In genomic region chrX:73716109-73716661, GRCm38 (mm10) we compare ENCODE assay signal across 8 mouse cellular contexts. TPM values are rescaled to one million over a fixed set of nuclear protein-coding genes. Genes with fewer than 3 reads are reported as not detected.
DNase-seq lines count a peak whose midpoint lies in the region; ATAC-seq and TF ChIP-seq lines count a peak whose summit lies in the region.

TSS of gene Bcap31 (minus strand) at chrX:73716175.
TSS of gene Abcd1 (plus strand) at chrX:73716597.

- peaks cover 4% of the 10 kb centered on the region for H3K36me3 ChIP-seq in ES-E14 (ENCODE audit: control insufficient read depth, insufficient read depth, low read length, poor library complexity, severe bottlenecking)
- H3K36me3 ChIP-seq in forebrain, embryonic 16.5 days (ENCODE audit: control insufficient read depth, insufficient read depth), result no peaks in the 10 kb centered on the region
- peaks cover 23% of the 10 kb centered on the region; the same call in 1 of the 2 replicates for H3K36me3 ChIP-seq in lung, embryonic 14.5 days (ENCODE audit: insufficient read depth)
- H3K36me3 ChIP-seq in thymus, adult 2 months (ENCODE audit: control insufficient read depth, insufficient read depth, low read length), result peaks cover 3% of the 10 kb centered on the region; the same call in 1 of the 2 replicates

- H3K27ac ChIP-seq in ES-E14 (ENCODE audit: insufficient read depth, low read depth, low read length, poor library complexity, severe bottlenecking), result peak within 1 kb of the TSS; percentile 51
- peak within 1 kb of the TSS; percentile 76 for H3K27ac ChIP-seq in forebrain, embryonic 16.5 days (ENCODE audit: low read length)
- peak within 1 kb of the TSS; percentile 91 for H3K27ac ChIP-seq in layer of hippocampus, adult 2 months
- H3K27ac ChIP-seq in lung, embryonic 14.5 days (ENCODE audit: low read depth), result peak within 1 kb of the TSS; percentile 76
- H3K27ac ChIP-seq in olfactory bulb, adult 2 months (ENCODE audit: insufficient read depth, low read depth, low read length), result peak within 1 kb of the TSS; percentile 93
- peak within 1 kb of the TSS; percentile 94 for H3K27ac ChIP-seq in thymus, adult 2 months (ENCODE audit: control insufficient read depth, insufficient read depth, low read length)

- WGBS in forebrain, embryonic 16.5 days, result 22% methylated on average over 45 of the region's 45 CpGs
- WGBS in lung, embryonic 14.5 days, result 17% methylated on average over 38 of the region's 45 CpGs
- WGBS in olfactory bulb, adult 2 months, result 18% methylated on average over 45 of the region's 45 CpGs
- WGBS in thymus, adult 2 months, result under 1% methylated on average over 45 of the region's 45 CpGs

- 0 out of 2 replicates have a peak, but pooled peaks have one; percentile 4 for TF ChIP-seq CTCF in layer of hippocampus, adult 2 months (conservative IDR thresholded peaks at IDR 0.05)
- TF ChIP-seq CTCF in lung, embryonic 14.5 days (IDR thresholded peaks at IDR 0.05; ENCODE audit: low read depth), result 0 out of 2 replicates have a peak, but pooled peaks have one; percentile 14
- TF ChIP-seq CTCF in olfactory bulb, adult 2 months (IDR thresholded peaks at IDR 0.05; ENCODE audit: insufficient read depth, low read depth, low read length), result no peak
- 0 out of 2 replicates have a peak, but pooled peaks have one; percentile 22 for TF ChIP-seq CTCF in thymus, adult 2 months (IDR thresholded peaks at IDR 0.05; ENCODE audit: borderline replicate concordance, control insufficient read depth, extremely low read depth, insufficient read depth, low read length, poor library complexity)

- no peaks in the 10 kb centered on the region for H3K9me3 ChIP-seq in ES-E14 (ENCODE audit: control insufficient read depth, insufficient read depth, low read depth, low read length)
- H3K9me3 ChIP-seq in forebrain, embryonic 16.5 days (ENCODE audit: control insufficient read depth, low read length), result no peaks in the 10 kb centered on the region
- H3K9me3 ChIP-seq in lung, embryonic 14.5 days (ENCODE audit: low read depth, low read length), result no peaks in the 10 kb centered on the region

- H3K4me3 ChIP-seq in ES-E14 (ENCODE audit: insufficient read depth in 1 of 2, low read depth in 1 of 2, low read length in 2 of 2, poor library complexity in 1 of 2, severe bottlenecking in 1 of 2), result peak within 1 kb of the TSS; percentile 69 to 73
- H3K4me3 ChIP-seq in forebrain, embryonic 16.5 days (replicated peaks; ENCODE audit: low read length), result peak within 1 kb of the TSS; percentile 58
- peak within 1 kb of the TSS; percentile 59 for H3K4me3 ChIP-seq in layer of hippocampus, adult 2 months
- H3K4me3 ChIP-seq in lung, embryonic 14.5 days (ENCODE audit: low read depth, low read length), result peak within 1 kb of the TSS; percentile 56
- H3K4me3 ChIP-seq in olfactory bulb, adult 2 months (ENCODE audit: insufficient read depth, low read depth, low read length), result peak within 1 kb of the TSS; percentile 96
- H3K4me3 ChIP-seq in thymus, adult 2 months (ENCODE audit: control insufficient read depth, insufficient read depth, low read length), result peak within 1 kb of the TSS; percentile 82

- peak within 1 kb of the TSS; percentile 89 for H3K9ac ChIP-seq in ES-E14 (ENCODE audit: insufficient read depth, low read depth, low read length, poor library complexity, severe bottlenecking)
- peak within 1 kb of the TSS; percentile 58 for H3K9ac ChIP-seq in forebrain, embryonic 16.5 days (replicated peaks; ENCODE audit: low read depth, low read length)
- peak within 1 kb of the TSS; percentile 62 for H3K9ac ChIP-seq in lung, embryonic 14.5 days

- H3K4me1 ChIP-seq in ES-E14 (ENCODE audit: control insufficient read depth in 2 of 2, insufficient read depth in 2 of 2, low read length in 2 of 2, poor library complexity in 1 of 2), result peaks cover 2 to 14% of the 10 kb centered on the region in 2 experiments; a peak in 2 of 4 replicates
- peaks cover 27% of the 10 kb centered on the region for H3K4me1 ChIP-seq in forebrain, embryonic 16.5 days (replicated peaks; ENCODE audit: control insufficient read depth, insufficient read depth, low read length)
- H3K4me1 ChIP-seq in lung, embryonic 14.5 days (ENCODE audit: insufficient read depth), result no peaks in the 10 kb centered on the region
- H3K4me1 ChIP-seq in olfactory bulb, adult 2 months (ENCODE audit: control insufficient read depth, insufficient read depth, low read length), result peaks cover 22% of the 10 kb centered on the region
- peaks cover 14% of the 10 kb centered on the region for H3K4me1 ChIP-seq in thymus, adult 2 months (replicated peaks; ENCODE audit: control insufficient read depth, insufficient read depth, low read length)

- peak; percentile 97 for DNase-seq in ES-E14 (ENCODE audit: low read depth, low spot score)
- DNase-seq in cerebellum, adult 11-12 months, result peak; percentile 91
- DNase-seq in heart, postnatal 36 days, result peak; percentile 91 to 93
- peak; percentile 87 to 91 for DNase-seq in layer of hippocampus, adult 2 months (ENCODE audit: low spot score in 2 of 2)
- peak; percentile 98 for DNase-seq in lung, embryonic 14.5 days
- peak; percentile 94 for DNase-seq in thymus, adult 2 months

- in situ Hi-C loops in ES-E14 (cut with MboI; ENCODE audit: low sequenced_read_pairs in 2 of 2, unreplicated experiment in 2 of 2), result no loop called here

- peak; percentile 92 for ATAC-seq in forebrain, embryonic 16.5 days
- peak; percentile 94 for ATAC-seq in lung, embryonic 14.5 days (ENCODE audit: insufficient read depth)

- H3K4me2 ChIP-seq in forebrain, embryonic 16.5 days (ENCODE audit: low read length), result peak within 1 kb of the TSS; percentile 53
- H3K4me2 ChIP-seq in lung, embryonic 14.5 days, result peak within 1 kb of the TSS; percentile 67

- no peak; the same call in 1 of the 2 replicates for TF ChIP-seq POLR2A in olfactory bulb, adult 2 months (IDR thresholded peaks at IDR 0.05; ENCODE audit: insufficient read depth, low read depth, low read length)
- TF ChIP-seq POLR2A in thymus, adult 2 months (IDR thresholded peaks at IDR 0.05; ENCODE audit: control insufficient read depth, extremely low read depth, insufficient read depth, low read length, poor library complexity), result peak; percentile 88

- H3K27me3 ChIP-seq in forebrain, embryonic 16.5 days (replicated peaks; ENCODE audit: control insufficient read depth, insufficient read depth, low read length), result no peaks in the 10 kb centered on the region
- H3K27me3 ChIP-seq in lung, embryonic 14.5 days (ENCODE audit: insufficient read depth, low read length), result no peaks in the 10 kb centered on the region
- no peaks in the 10 kb centered on the region for H3K27me3 ChIP-seq in thymus, adult 2 months (ENCODE audit: control insufficient read depth, insufficient read depth, low read length)

- intact Hi-C loops in heart, postnatal 36 days (cut with DNase I), result loop anchor here (5.0 kb wide), 1 partner anchor 201 kb away; no protein-coding TSS in a partner anchor

TF ChIP-seq in ES-E14, 5 proteins besides CTCF, POLR2A, EP300 and RAD21:
- TF ChIP-seq HCFC1 (IDR thresholded peaks at IDR 0.05; ENCODE audit: borderline replicate concordance, insufficient read depth, low read length) (no peak), CHD2 (IDR thresholded peaks at IDR 0.05; ENCODE audit: low read depth, low read length) (no peak), MAFK (IDR thresholded peaks at IDR 0.05; ENCODE audit: insufficient read depth, low read depth, low read length) (no peak), ZNF384 (IDR thresholded peaks at IDR 0.05; ENCODE audit: low read depth, low read length) (no peak), ZC3H11A (IDR thresholded peaks at IDR 0.05; ENCODE audit: borderline replicate concordance, low read depth, low read length) (no peak)

RNA-seq across cellular contexts. Expression of gene Bcap31, which starts in this region (rescaled TPM):
- total RNA-seq in ES-E14 (2012; rRNA removed), result 246 and 314 TPM in 2 replicates
- polyA plus RNA-seq in forebrain, embryonic 16.5 days (2015; fragmentation: Nextera tagmentation; extraction: Ambion mirVana), result 109 and 111 TPM in 2 replicates
- 10 to 100 TPM; 74.2 to 83.4 TPM for total RNA-seq in heart, postnatal 36 days (2021)
- total RNA-seq in layer of hippocampus, adult 2 months (2021), result 10 to 100 TPM; 72.3 to 77.8 TPM
- 235 and 244 TPM in 2 replicates for polyA plus RNA-seq in lung, embryonic 14.5 days (2014; fragmentation: Nextera tagmentation; extraction: Ambion mirVana)
- 255 TPM in 1 of 2 replicates, not detected in the other for polyA plus RNA-seq in olfactory bulb, adult 2 months (2012; ENCODE audit: insufficient read depth, insufficient read length, low replicate concordance, missing spikeins)
- polyA plus RNA-seq in thymus, adult 2 months (2012; rRNA removed), result 45.8 and 54.4 TPM in 2 replicates

RNA-seq across cellular contexts. Expression of gene Abcd1, which starts in this region (rescaled TPM):
- total RNA-seq in ES-E14 (2012; rRNA removed), result 4.2 and 5.0 TPM in 2 replicates
- 11.3 and 12.3 TPM in 2 replicates for polyA plus RNA-seq in forebrain, embryonic 16.5 days (2015; fragmentation: Nextera tagmentation; extraction: Ambion mirVana)
- 10 to 100 TPM; 29.6 to 33.6 TPM for total RNA-seq in heart, postnatal 36 days (2021)
- total RNA-seq in layer of hippocampus, adult 2 months (2021), result 10 to 100 TPM; 11.2 to 11.8 TPM
- 15.5 and 15.6 TPM in 2 replicates for polyA plus RNA-seq in lung, embryonic 14.5 days (2014; fragmentation: Nextera tagmentation; extraction: Ambion mirVana)
- polyA plus RNA-seq in olfactory bulb, adult 2 months (2012; ENCODE audit: insufficient read depth, insufficient read length, low replicate concordance, missing spikeins), result not detected in 2 replicates
- 73.8 and 76.3 TPM in 2 replicates for polyA plus RNA-seq in thymus, adult 2 months (2012; rRNA removed)

Comparison
In these comparisons a context has a peak if more than half of its experiments do, and no peak if none do; other contexts are left out.
1. Peak in every context shown above with its lines: DNase-seq, ATAC-seq, H3K4me3 ChIP-seq and H3K27ac ChIP-seq.